Mouse (Mus musculus) adrenal gland, postnatal 36 days (tissue): ENCODE measurements around the gene Gsg1l. TPM values are rescaled to one million over a fixed set of nuclear protein-coding genes. Genes with fewer than 3 reads are reported as not detected.

ENCODE experiments used
- DNase-seq, 2 experiments: peaks; one replicate each; pipeline ENCODE4 v3.0.0; 2021; ENCODE audit warnings: mixed read lengths in 1 of 2
- total RNA-seq, 2 experiments: library from RNA; stranded (reverse); gene quantifications; 2 replicates each; pipeline ENCODE4 v1.2.3; 2021

Gene Gsg1l
- total RNA-seq, 2 experiments from 2014 or later: 68.9 to 70.8 TPM

DNA sequence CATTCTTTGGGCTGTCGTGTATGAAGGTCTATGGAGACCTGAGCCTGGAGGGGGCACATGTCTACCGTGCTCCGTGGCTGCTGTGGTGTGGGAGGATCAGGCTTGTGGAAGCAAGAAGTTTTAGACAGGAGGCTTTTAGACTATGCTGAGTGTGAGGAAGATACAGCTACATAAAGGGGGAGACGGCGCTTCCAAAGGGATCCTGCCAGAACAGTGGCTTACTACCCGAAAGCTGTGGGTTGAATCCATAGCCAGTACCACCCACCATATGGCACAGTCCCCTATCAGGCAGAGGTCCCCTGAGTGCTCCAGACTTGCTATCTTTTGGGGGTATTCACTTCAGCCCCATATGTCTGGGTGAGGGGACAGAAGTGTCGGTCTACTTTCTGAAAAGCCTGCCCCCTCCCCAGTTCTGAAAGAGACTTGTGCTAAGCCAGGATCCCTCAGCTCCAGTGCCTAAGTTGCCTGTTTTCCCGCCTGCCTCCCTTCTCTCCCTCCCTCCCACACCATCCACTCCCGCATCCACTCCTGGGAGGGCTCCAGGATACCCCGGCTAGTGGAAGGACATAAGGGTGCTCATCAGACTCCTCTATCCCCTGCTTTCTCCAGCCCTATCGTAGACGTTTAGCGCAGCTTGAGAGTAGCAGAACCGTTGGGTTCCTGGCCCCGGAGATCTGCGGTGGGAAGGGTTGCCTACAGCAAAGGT lies 1.1 kb downstream of the Gsg1l start:
- DNase-seq: peak in 1 of 2 experiments; percentile 26

DNA sequence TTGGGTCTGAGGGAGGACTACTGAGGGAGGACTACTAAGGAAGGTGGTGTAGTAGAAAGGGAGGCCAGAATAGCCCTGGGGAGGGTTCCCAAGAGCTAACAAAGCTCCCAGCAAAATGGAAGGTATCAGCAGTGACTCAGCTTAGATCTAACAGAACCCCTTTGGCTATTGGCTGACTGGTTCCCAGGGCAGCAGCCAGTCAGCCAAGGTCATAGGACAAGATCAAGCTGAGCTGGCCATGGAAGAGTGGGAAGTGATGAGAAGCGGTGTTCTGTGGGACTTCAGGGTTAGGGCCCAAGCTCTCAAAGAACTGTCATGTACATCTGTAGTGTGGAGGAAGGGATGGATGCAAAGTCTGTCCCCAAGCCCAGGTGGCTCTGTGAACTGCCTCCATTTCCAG lies 5.3 kb downstream of the Gsg1l start:
- peak; percentile 75 to 78 for DNase-seq

DNA sequence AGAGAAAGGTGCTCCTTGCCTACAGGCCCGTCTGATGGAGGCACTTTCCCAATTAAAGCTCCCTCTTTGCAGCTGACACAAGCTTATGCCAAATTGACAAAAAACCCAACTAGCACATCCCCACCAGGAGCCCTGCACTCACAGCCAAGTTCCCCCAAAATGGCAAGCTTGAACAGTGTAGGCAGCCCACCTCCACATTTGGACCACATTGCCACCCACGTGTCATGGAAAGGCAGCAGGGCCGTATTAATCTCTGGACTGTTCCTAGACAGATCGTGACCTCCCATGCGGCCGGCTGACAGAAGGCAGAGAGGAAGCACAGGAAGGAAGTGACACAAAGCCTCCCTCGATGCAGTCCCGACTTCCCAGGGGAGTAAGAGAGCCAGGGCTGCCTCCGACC lies 7.2 kb downstream of the Gsg1l start:
- DNase-seq: no peak

DNA sequence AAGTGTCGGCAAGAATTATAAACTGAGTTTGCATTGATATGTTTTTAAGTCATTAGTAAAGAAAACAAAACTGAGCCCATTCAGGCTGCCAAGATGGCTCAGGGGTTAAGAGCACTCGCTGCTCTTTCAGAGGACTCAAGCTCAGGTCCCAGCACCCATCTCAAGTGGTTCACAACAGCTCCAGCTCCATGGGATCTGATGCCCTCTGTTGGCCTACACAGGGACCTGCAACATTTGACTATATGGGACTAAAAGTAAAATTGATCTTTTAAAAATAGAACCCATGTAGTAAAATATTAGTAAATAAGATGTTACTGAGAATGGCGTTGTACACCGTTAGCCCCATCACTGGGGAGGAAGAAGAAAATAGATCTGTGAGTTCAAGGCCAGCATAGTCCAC lies 11.9 kb downstream of the Gsg1l start:
- DNase-seq: no peak

DNA sequence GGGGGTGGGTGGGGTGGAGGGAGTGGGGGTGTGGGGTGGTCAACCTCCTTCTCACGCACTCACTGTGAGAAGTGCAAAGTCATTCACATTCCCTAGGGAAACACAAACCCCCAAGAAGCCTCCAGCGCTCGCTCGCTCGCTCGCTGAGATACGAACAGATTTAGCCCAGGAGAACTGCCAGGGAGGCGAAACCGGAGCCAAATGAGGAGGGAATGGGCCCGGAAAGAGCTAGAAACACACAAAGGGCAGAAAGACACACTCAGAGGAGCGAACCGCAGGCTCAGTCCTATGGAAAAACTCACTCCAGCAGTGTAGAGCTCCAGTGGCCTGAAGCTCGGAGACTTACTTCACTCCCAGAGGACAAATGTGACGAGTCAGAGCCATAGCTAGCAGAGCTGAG lies 15.4 kb downstream of the Gsg1l start:
- DNase-seq: no peak

DNA sequence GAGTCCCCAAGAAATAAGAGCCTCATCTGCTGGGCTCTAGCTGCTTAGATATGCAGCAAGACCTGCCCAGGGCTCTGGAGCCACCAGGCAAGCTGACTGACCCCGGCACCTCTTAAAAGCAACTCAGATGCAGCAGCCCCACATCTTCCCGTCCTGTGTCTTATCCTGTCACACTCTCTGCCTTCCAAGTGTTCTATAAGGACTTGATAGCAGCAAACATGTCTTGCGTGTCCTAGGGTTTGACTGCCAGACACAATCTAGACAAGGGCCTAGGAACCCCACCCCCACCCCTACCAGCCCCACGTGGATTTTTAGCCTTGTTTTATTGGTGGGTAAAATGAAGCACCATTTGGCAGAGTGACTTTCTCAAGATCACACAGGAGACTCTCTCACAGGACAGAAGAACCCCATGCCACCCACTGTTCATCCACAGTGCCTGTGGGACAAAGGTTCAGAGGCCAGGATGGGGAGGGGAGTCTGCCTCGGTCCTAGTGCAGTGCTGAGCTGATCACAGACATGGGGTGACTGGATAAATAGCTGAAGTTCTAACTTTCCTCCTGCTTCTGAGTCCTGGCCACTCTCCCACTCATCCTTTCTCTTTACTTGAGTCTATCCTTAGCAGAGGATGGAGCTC lies 16.9 kb downstream of the Gsg1l start:
- no peak for DNase-seq

DNA sequence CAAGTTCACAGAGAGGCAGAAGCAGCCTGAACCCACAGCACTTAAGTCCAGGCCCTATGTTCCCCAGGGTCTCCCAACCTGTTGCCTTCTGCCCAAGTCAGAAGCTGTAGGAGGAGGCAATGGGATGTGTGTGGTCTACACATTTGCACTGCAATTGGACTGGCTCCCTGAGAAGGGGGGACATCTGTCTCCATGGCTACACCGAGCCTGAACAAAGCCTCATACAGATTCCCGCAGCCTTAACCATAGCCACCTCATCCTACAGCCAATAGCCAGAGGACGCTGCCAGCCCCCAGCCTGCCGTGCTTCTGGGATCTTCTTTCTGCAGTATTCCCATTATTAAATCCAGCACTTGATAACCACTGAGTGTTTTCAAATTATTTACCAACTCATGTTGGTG lies 20.0 kb downstream of the Gsg1l start:
- no peak for DNase-seq

DNA sequence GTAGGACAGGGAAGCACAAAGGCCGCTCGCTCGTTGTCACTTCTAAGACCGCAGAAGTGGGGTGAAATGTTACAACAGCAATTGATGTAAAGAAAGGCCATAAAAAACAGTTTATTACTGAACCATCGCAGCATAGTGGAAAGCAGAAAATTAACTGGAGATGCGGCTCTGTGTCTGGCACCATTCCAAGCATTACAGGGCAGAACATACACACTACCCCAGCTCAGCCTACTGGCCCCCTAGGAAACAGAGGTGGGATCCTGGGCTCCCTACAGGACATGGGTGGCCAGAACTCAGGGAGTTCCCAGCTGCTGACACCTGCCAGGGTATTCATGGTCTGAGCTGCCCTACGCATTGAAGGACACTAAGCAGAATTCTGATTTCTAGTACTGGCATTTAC lies 23.3 kb downstream of the Gsg1l start:
- no peak for DNase-seq

DNA sequence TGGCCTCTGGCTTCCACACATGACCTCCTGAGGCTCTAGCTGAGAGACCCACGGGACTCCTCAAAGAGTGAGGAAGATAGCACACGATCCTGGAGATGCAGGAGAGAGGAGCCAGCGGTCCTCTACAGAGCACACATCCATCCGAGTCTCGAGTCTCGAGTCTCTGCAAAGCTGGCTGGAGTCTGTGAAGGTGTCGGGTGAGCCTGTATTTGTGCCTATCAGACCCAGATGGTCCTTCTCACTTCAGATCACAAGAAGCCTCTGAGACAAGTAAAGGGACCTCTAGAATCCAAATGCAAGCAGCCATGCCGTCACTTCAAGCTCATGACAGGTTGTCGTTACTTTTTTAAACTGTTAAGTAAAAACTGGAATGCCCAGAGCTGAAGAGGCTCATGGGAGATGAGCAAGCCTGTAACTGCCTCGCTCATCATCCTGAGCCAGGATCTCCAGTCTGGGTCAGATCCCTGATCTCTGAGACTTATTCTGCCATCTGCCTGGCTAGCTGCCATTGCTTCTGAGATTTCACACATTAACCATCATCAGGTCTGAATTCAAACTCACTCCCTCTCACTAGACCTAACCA lies 24.8 kb downstream of the Gsg1l start:
- no peak for DNase-seq

DNA sequence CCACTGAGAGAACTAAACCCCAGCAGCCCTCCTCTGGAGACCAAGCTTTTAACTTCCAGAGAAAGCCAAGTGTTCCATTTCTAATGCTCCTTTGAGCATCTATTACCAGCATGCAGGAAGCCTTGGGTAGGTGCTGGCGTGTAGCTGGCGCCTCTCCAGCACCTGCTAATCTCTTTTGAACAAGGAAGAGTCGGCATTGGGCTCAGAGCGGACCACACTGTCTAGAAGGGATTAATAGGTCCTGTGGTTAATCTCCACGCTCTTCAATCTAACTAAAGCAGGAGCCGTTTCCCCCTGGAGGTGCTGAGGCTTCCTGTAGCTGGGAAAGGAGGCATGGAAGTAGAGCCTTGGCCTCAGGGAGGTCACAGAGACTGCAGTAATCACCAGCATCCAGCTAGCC lies 27.6 kb downstream of the Gsg1l start:
- no peak for DNase-seq

DNA sequence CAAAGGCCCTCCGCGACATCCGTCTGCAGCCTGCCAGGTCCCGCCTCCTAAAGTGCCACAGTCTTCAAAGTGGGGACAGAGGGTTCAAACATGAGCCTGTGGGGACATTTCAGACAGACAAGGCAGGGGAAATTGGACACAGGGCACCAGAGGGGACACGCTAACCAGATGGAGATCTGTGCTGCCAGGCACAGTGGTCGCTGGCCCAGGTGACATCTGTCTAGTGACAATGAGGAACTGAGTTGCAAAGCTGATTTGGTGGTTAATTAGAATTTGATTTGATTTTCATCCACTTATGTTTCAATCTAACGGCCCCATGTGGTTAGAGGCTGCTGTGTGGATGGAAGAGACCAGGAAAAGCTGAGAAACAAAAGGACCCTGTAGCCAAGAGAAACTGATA lies 28.6 kb downstream of the Gsg1l start:
- no peak for DNase-seq

DNA sequence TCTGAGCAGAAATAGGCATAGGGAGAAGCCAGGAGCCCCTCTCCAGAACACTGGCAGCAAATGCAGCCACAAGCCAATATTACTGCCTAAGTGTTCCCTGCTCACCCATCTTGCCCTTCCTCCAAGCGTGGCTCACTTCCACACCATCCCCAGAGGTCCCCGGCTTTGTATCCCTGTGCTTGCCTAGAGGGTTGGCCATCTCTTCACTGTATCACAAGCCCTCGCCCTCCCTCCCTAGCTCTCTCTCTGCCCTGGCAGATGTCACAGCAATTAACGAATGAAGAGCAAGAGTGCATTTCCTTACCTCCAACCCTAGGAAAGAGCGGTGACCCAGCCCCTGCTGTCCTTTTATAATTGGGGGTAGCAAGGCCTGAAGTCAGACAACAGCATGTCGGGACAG lies 30.3 kb downstream of the Gsg1l start:
- DNase-seq: no peak

DNA sequence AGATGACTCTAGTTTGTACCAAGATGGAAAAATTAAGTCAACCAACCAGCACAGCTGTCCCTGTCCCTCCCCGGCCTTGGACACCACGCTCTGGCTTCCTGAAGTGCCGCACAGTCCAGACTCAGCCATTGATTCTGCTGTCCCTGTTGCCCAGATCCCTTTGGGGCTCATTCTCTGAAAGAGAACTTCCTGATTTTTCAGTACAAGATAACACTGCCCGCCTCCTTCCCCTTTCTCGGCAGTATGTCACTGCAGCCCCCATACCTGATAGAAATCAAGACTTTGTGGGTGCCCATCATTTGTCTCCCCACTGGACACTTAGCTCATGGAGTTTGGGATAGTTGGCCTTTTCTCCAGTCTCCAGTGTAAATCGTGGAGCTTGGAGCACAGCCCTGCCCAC lies 37.1 kb downstream of the Gsg1l start:
- no peak for DNase-seq

DNA sequence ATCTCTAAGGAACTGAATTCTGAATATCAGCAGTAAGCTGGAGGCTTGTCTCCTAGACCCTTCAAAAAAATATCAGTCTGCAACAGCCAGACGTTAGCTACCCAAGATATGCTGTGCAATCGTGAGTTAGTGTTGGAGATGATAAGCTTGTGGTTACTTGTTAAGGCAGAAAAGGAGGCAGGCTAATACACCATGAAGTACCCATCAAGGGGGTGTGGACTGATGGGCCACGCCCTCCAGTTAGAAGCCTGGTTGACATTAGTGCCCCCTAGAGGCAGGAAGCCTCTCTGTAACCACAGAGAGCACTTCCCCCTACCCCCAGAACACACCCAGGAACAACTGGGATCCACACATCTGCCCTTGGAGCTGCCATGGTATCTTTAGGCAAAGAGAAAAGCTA lies 39.9 kb downstream of the Gsg1l start:
- peak in 1 of 2 experiments; percentile 39 for DNase-seq

DNA sequence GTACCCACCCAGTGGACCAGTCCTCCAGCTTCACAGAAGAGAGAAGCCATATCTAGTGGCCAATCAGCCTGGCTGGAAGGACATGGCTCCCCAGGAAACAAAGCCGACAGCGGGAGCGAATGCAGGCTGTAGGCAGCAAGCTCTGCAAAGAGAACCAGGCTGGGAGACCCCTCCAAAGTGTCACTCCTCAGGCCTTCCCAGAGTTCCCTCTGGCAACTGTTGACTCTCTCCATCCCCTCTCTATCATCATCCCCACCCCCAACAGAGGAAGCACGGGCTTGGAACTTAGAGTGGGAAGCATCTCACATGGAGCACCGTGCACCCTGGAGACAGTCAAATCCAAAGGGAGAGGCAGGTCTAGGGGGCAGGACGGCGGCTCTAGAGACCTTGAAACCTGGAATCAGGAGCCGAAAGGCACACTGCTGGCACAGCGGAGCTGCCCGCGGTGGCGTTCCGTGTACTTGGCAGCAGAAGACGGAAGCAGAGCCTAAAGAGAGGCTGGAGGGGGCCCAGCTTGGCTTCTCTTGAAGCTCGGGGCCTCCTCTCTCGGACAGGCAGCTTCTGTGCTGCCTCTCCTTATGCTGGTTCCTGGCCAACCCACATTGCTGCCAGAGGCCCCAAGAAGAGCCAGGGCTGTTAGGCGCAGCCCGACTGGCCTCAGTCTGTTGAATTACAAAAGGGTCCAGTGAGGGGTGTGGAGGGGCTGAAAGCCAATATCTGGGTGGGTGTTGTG lies 41.3 kb downstream of the Gsg1l start:
- DNase-seq: peak in 1 of 2 experiments; percentile 46

DNA sequence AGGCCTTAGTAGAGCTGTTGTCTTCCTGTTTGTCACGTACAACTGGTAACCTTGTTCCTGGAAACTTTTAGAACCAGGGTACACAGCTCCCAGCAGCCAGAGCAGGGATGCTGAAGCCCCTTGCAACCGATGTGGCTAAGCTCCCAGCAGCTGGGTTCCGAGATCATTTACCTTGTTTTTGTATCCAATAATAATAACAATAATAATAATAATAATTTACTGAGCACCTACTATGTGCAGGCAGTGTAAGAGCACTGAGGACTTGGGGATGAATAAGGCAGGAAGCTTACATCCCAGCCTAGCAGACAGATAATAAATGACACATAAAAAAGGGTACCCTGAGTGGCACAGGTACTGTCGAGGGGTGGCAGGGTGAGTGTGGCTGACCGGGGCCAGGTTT lies 42.4 kb downstream of the Gsg1l start:
- no peak for DNase-seq

DNA sequence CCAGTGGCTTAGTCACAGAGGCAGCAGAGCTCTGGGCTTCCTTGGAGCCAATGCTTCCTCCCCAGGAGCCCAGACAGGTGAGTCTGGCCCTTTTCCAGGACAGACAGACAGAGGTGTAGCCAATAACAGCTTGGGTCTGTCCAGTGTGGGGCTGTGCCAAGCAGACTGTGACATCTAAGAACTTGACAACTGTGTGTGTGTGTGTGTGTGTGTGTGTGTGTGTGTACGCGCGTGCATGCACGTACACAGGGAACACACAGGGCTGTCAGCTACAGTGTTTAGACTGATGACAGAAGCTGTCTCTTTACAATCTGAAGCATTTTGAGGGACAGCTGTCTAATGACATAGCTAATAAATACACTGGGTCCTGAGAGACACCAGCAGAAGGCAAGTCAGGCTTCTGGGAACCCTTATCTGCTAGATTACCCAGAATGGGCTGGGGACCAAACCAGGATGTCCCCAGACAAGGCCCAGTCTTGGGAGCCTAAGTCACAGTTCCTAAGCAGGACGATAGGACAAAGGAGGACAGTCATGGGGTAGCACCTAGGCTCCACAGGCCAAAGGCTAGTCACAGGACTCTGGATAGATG lies 42.9 kb downstream of the Gsg1l start:
- no peak for DNase-seq

DNA sequence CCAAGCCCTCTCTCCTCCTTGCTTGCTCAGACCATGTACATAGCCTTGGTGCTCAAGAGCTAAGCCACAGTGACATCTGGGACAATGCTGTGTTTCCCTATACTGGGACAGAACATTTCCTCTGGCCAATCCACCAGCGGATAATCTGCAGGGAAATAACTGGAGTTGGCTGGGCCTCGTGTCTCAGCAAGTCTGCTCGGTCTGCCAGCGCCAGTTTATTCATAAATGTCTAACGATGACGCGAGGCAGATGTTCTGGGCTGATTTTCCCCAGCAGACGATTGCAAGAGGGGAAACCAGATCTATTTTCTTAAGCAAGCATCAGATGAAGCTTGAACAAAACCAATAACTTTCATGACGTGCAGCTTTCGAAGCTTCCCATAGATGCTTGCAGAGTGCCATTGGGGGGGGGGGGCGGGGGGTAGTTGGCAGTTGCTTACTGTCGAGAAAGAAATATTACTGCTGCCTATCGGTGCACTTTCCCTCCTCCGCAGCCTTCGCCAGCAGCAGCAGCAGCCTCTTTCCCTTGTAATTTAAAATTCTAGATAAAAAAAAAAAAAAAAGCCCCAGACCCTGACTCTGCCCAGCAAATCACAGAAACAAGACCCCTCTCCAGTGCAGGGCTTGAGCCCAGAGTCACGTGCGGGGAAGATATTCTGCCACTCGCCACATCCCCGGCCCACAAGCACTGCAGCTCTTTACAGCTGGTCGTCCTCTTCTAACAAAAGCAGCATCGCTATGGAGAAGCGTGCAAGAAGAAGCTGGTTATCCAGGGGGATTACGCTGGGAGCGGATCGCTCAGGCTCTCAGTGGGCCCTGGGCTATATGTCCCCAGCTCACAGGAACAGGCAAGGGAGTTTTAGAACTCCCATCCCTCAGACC lies 43.6 kb downstream of the Gsg1l start:
- DNase-seq: no peak

DNA sequence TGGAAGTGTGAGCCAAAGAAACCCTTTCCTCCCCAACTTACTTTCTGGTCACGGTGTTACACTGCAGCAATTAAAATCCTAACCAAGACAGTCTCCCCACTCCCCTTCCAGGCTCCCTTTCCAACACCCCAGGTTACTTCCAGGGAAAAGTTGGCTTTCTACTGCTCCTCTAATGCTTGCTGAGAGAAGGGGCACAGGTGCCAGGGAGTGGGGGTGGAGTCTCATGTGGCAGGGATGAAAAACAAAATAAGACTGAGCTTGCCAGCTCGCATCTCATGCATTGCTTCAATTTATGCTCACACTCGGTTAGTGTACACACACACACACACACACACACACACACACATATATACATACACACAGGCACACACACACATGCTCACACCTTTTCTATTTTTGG lies 46.9 kb downstream of the Gsg1l start:
- no peak for DNase-seq

DNA sequence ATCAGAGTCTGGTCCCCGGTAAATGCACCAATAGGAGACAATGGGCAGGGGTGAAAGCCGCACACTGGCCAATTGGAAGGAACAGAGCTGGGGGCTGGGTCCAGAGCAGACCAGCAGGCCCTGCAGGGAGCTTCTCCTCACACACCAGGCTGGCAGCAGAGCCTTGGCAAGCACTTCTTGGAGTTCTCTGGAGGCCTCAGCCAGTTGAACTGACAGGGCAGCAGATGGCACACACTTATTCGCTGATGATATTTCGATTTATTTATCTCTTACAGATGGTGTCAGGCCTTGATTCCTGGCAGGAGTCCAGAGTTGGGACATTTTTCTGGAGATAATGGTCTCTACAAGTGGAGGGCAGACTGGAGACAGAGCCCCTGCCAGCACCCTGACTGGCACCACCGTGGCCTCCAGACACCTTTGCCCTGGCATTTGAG lies 49.4 kb downstream of the Gsg1l start:
- DNase-seq: no peak

DNA sequence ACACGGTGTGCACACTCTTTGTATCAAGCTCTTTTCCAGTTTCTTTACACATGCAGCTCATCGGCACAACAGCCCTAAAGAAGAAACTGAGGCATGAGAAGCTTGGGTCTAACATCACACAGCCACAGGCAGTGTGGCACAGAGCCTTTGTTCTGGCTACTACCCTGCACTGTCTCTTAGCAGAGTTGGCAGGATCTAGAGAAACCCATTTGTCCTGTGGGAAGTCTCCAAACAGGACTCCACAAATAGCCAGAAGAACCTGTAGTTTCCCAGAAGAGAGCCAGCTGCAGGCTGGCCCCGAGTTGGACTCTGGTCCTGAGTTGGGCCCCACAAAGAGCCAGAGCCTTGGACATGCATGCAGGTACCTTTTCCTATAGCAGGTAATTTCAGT lies 49.9 kb downstream of the Gsg1l start:
- DNase-seq: no peak
